Mouse (Mus musculus) E14TG2a.4 (cell line): Measurements from ENCODE around the gene Dnaic1.

Experiments
- CTCF ChIP-seq: conservative IDR thresholded peaks from 2 replicates; pipeline ENCODE4 v1.5.1; 2014; ENCODE audit warnings: low read length
- POU5F1 ChIP-seq: IDR thresholded peaks from 2 replicates; pipeline ENCODE4 v1.6.1; 2014; ENCODE audit warnings: low read length, borderline replicate concordance

DNA sequence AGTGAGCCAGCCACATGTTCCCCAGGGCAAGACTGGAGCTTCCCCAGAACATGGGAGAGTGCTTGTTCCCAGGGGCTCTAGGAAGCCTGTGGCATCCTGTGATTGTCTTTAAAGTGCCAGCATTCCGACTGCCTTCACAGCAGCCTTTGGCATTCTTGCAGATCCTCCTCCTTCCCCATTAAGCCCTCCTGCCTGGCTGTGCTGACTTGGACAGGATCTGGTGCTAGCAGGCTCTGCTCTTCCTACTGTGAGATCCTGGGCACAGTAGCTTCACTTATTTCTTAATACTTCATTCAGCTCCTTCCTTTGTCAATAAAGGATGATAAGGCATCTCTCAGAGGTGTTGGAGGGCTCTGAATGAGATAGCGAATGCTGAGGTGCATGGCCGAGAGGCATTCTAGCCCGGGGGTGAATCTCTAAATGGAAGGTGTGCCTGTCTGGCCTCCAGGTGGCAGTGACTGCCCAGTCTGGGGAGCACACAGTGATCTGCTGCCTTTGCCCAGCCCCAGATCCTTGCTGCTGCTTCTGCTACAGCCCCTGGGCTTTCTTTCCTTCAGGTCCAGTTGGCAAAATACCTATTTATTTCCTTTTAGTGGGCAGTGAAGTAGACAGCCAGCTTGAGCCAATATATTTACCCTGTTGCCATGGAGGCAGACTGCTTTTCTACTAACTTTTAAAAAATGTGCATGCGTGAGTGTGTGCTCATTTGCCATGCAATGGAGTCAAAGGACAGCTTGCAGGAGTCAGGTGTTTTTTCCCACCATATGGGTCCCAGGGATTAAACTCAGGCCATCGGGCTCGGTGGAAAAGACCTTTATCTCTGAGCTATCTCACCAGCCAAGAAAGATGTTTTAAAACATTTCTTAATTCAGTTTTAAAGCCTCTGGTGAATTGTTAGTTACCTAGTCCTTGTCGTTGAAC, 35.2 kb downstream of the Dnaic1 start:
- no peak for TF ChIP-seq CTCF
- no peak for TF ChIP-seq POU5F1
